Mouse (Mus musculus) neural tube, embryonic 15.5 days (tissue): ENCODE results near the gene Plekhg6. TPM values are rescaled to one million over a fixed set of nuclear protein-coding genes. Genes with fewer than 3 reads are reported as not detected.

Source experiments
- ATAC-seq: fragments of 200-750 bp; cut with Nextera tagmentation; 2 replicates; pipeline ENCODE4 v1.8.0; 2017; ENCODE audit warnings: mild to moderate bottlenecking, moderate TSS enrichment, moderate library complexity; ENCODE audit not compliant: low FRiP score
- H3K27ac ChIP-seq: fragments of 300-500 bp; sonication (generic); replicated peaks from 2 replicates; pipeline ENCODE4 v1.5.1; 2015; ENCODE audit warnings: mild to moderate bottlenecking, inconsistent platforms
- H3K27me3 ChIP-seq: fragments of 300-500 bp; sonication (generic); replicated peaks from 2 replicates; pipeline ENCODE4 v1.6.1; 2015; ENCODE audit warnings: inconsistent platforms
- H3K36me3 ChIP-seq: fragments of 300-500 bp; sonication (generic); 2 replicates; pipeline ENCODE4 v1.6.1; 2015; ENCODE audit warnings: inconsistent platforms
- H3K4me1 ChIP-seq: fragments of 300-500 bp; sonication (generic); 2 replicates; pipeline ENCODE4 v1.6.1; 2015; ENCODE audit warnings: inconsistent platforms
- H3K4me2 ChIP-seq: fragments of 300-500 bp; sonication (generic); 2 replicates; pipeline ENCODE4 v1.6.1; 2015; ENCODE audit warnings: inconsistent platforms, mild to moderate bottlenecking, moderate library complexity
- H3K4me3 ChIP-seq: fragments of 300-500 bp; sonication (generic); replicated peaks from 2 replicates; pipeline ENCODE4 v1.5.1; 2015; ENCODE audit warnings: mild to moderate bottlenecking, inconsistent platforms
- H3K9ac ChIP-seq: fragments of 300-500 bp; sonication (generic); replicated peaks from 2 replicates; pipeline ENCODE4 v1.6.1; 2015; ENCODE audit warnings: mild to moderate bottlenecking, inconsistent platforms
- H3K9me3 ChIP-seq: fragments of 300-500 bp; sonication (generic); replicated peaks from 2 replicates; pipeline ENCODE4 v1.6.1; 2016; ENCODE audit warnings: inconsistent platforms
- WGBS: fragments of 180-500 bp; shearing (Covaris S2); methylation state at CpG from one replicate; pipeline ENCODE4 v1.1.7; 2015; ENCODE audit warnings: mixed read lengths; 5-methylcytosine and 5-hydroxymethylcytosine counted together
- polyA plus RNA-seq: library from polyadenylated mRNA; unstranded; fragments of >200 nt; fragmentation: Nextera tagmentation; extraction: Ambion mirVana; gene quantifications from 2 replicates; pipeline ENCODE4 v1.2.1, GENCODE M21; 2015

Gene Plekhg6
- polyA plus RNA-seq, 1 experiment from 2014 or later: 0.23 TPM

DNA sequence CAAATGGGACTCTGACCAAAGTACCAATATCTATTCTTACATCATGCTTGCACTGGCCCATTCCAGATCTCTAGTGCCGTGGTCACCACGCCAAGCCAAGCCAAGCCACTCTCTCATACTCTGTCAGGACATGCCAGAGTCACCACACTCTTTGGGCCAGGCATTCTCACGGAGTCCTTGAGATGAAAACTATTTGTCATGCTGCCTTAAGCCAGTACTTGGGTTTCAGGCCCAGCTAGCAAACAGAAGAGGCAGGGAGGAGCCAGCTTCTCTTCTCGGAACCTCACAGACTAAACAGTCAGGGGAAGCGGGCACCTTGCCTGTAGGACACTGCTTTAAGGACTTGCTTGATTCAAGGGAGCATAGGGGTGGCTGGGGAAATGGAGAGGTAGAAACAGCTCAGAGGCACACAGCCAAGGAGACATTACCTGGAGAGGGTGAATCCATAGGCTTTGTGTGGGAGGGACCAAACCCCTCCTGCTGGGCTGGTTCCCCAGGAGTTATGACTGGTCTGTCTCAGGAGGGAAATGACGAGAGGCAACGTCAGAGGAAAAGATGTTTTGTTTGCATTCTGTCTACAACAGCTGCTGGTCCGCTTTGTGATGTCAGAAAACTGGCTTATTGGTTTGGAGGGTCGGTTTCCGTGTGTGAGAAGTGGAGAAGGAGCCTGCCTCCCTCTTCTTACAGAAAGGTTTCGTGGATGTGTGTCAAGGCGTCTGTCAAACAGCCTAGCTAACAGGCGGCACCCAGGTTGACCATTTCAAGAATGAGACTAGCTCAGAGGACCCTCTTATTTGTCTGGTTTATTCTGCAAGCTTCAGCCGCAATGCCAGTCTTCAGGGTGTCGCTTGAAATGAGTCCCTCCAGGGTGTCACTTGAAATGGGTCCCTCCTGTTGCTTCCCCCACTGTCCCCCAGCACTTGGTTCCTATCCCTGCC is 61.3 kb downstream of the Plekhg6 start:
- Histone ChIP-seq H3K4me1 (peaks cover 11% of the 10 kb centered on the region), H3K4me3 (no peak overlapping the region), H3K4me2 (no peak overlapping the region), H3K36me3 (no peaks in the 10 kb centered on the region), H3K9ac (no peak overlapping the region), H3K9me3 (no peaks in the 10 kb centered on the region), H3K27ac (no peak overlapping the region), H3K27me3 (peaks cover 47% of the 10 kb centered on the region)
- WGBS: 73% methylated on average over 15 of the region's 15 CpGs
- no peak for ATAC-seq

DNA sequence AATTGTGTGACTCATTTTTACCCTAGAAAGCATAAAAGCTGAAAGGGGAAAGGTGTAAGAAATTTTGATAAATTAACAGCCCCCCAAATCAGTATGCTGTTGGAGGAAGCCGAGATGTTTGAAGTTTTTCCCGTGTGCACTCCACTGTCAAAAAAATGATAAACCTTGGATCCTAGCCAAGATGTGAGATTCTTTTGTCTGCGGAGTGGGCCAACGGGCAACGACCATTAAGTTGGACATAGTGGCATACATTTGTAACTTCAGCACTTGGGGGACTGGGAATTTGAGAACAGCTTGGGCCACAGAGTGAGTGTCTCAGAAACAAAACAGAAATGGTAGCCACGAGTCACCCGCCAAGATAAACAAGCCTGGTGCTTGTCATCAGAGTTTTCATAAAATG is 63.5 kb downstream of the Plekhg6 start:
- Histone ChIP-seq H3K36me3 (no peaks in the 10 kb centered on the region), H3K9me3 (no peaks in the 10 kb centered on the region), H3K4me1 (peaks cover 26% of the 10 kb centered on the region), H3K27me3 (peaks cover 30% of the 10 kb centered on the region), H3K4me3 (no peak overlapping the region), H3K9ac (no peak overlapping the region), H3K27ac (no peak overlapping the region), H3K4me2 (no peak overlapping the region)
- 71% methylated on average over 7 of the region's 7 CpGs for WGBS
- no peak for ATAC-seq

DNA sequence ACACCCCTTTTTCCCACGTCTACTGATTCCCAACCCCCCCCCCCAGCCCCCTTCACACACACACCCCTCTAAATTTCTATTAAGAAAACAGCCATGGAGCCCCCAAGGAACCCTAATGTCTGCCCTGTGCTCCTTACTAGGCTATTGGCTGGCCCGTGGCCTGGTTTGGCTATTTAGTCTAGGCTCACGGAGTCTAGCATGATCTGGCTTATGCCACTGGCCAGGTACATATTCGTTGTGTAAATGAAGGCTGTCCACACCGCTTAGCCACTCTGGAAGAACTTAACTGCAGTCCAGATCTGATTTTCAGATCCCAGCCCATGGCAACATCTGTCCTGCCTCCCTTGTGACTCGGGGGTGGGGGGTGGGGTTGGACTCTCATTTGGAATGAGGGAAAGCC is 65.8 kb downstream of the Plekhg6 start:
- Histone ChIP-seq H3K27me3 (peaks cover 7% of the 10 kb centered on the region), H3K4me1 (peaks cover 19% of the 10 kb centered on the region), H3K4me2 (no peak overlapping the region), H3K27ac (no peak overlapping the region), H3K9me3 (no peaks in the 10 kb centered on the region), H3K36me3 (no peaks in the 10 kb centered on the region), H3K4me3 (no peak overlapping the region), H3K9ac (no peak overlapping the region)
- WGBS: 69% methylated on average over 6 of the region's 6 CpGs
- no peak for ATAC-seq

DNA sequence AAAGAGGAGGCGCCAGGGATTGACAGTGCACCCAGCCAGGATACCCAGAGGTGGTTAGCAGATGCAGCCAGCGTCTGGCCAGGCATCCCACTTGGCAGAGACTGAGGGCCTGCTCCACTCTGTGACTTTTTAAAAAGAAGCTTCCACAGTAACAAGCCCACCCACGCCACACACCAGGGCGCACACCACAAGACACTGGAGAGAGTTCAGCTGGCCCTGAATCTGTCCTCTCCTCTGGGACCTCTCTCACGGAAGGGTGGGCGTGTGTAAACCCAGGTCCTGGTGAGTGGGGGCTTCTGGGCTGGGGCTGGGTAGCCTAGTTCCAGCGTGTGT is 66.4 kb downstream of the Plekhg6 start:
- Histone ChIP-seq H3K4me1 (peaks cover 19% of the 10 kb centered on the region), H3K9me3 (no peaks in the 10 kb centered on the region), H3K27ac (no peak overlapping the region), H3K9ac (peak overlapping the region; percentile 44; the same call in 1 of the 2 replicates), H3K4me3 (peak overlapping the region; percentile 36), H3K36me3 (no peaks in the 10 kb centered on the region), H3K4me2 (peak overlapping the region; percentile 51), H3K27me3 (peaks cover 3% of the 10 kb centered on the region)
- ATAC-seq: peak; percentile 21
- WGBS: 53% methylated on average over 7 of the region's 7 CpGs

DNA sequence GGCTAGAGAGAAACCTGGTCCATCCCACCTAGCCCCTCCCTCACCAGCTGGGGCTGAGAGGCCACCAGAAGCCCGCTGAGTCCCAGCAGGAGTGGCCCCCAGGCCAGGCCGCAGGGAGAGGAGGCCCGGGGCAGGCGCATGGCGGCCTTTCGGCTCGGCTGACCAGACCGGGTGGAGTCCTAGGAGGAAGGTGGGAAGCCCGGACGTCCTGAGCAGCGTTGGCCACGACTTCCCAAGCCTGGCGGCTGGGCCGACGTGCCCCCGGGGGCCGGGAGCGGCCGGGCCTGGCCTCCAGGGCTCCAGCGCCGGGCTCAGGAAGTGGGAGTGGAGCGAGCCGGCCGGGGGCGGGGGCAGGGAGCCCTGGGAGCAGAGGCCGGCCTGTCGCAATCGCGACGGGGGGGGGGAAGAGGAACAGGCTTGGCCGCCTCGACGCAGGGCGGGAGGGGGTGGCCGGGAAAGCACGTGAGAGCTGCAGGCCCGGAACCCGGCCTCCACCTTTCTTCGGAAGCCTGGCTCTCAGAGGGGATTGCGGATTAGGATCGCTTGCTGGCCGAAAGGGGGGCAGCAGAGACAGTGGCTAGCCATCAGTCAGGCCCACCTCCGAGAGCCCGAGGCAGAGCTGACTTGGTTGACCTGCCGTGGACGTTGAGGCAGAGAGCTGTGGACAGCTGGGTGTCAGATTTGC is 66.9 kb downstream of the Plekhg6 start, which contains the start of gene Ltbr:
Ltbr (minus strand) TSS at position 340 of the 685 bp plus-strand sequence.
- Histone ChIP-seq H3K4me3 (peak within 1 kb of the TSS; percentile 36), H3K36me3 (no peaks in the 10 kb centered on the region), H3K9ac (peak within 1 kb of the TSS; percentile 44), H3K27ac (no peak within 1 kb of the TSS), H3K4me2 (peak within 1 kb of the TSS; percentile 51), H3K27me3 (no peaks in the 10 kb centered on the region; the same call in 1 of the 2 replicates), H3K4me1 (peaks cover 19% of the 10 kb centered on the region), H3K9me3 (no peaks in the 10 kb centered on the region)
- peak; percentile 59; the same call in 1 of the 2 replicates for ATAC-seq
- 3% methylated on average over 43 of the region's 46 CpGs for WGBS

Other genes with a start within 250 kb of the Plekhg6 start
- 47.8 and 58.0 TPM in 2 replicates for gene Nop2, start 248.9 kb downstream of the Plekhg6 start, polyA plus RNA-seq
- 20.1 and 24.6 TPM in 2 replicates for gene Iffo1, start 235.6 kb downstream of the Plekhg6 start, polyA plus RNA-seq
- 1,563 and 1,690 TPM in 2 replicates for gene Gapdh, start 214.3 kb downstream of the Plekhg6 start, polyA plus RNA-seq
- gene Ncapd2, start 189.1 kb downstream of the Plekhg6 start, polyA plus RNA-seq: 38.2 and 56.6 TPM in 2 replicates
- 156 and 167 TPM in 2 replicates for gene Mrpl51, start 189.0 kb downstream of the Plekhg6 start, polyA plus RNA-seq
- gene Vamp1, start 165.2 kb downstream of the Plekhg6 start, polyA plus RNA-seq: 53.8 and 57.4 TPM in 2 replicates
- gene Tapbpl, start 148.9 kb downstream of the Plekhg6 start, polyA plus RNA-seq: 7.1 and 11.9 TPM in 2 replicates
- gene Cd27, start 143.8 kb downstream of the Plekhg6 start, polyA plus RNA-seq: 2.0 and 12.9 TPM in 2 replicates
- gene Tuba3a, start 94.8 kb downstream of the Plekhg6 start, polyA plus RNA-seq: not detected in 2 replicates
- gene Ltbr, start 66.9 kb downstream of the Plekhg6 start, polyA plus RNA-seq: 19.5 and 28.1 TPM in 2 replicates
- 0.44 and 2.6 TPM in 2 replicates for gene Scnn1a, start 60.1 kb downstream of the Plekhg6 start, polyA plus RNA-seq
- 13.6 and 28.4 TPM in 2 replicates for gene Tnfrsf1a, start 31.4 kb downstream of the Plekhg6 start, polyA plus RNA-seq
- gene Cd9, start 114.0 kb upstream of the Plekhg6 start, polyA plus RNA-seq: 112 and 130 TPM in 2 replicates
- 7.8 and 14.9 TPM in 2 replicates for gene Vwf, start 166.0 kb upstream of the Plekhg6 start, polyA plus RNA-seq